Mouse (Mus musculus) left cerebral cortex, postnatal 25 days (tissue): Measurements from ENCODE around the gene Arhgef10l. TPM values are rescaled to one million over a fixed set of nuclear protein-coding genes. Genes with fewer than 3 reads are reported as not detected.

Experiments used
- DNase-seq, 2 experiments: peaks; one replicate each; pipeline ENCODE4 v3.0.0; 2022; ENCODE audit warnings: low spot score in 2 of 2, mixed read lengths in 1 of 2
- intact Hi-C: fragments of 180-260 bp; cut with DNase I; formaldehyde crosslinking; loops from one replicate; pipeline ENCODE4 v1.15.1; 2025
- total RNA-seq, 2 experiments: library from RNA; stranded (reverse); gene quantifications; 2 replicates each; pipeline ENCODE4 v1.2.3; 2021

Gene Arhgef10l
- 10 to 100 TPM; 53.2 to 57.9 TPM for total RNA-seq

DNA sequence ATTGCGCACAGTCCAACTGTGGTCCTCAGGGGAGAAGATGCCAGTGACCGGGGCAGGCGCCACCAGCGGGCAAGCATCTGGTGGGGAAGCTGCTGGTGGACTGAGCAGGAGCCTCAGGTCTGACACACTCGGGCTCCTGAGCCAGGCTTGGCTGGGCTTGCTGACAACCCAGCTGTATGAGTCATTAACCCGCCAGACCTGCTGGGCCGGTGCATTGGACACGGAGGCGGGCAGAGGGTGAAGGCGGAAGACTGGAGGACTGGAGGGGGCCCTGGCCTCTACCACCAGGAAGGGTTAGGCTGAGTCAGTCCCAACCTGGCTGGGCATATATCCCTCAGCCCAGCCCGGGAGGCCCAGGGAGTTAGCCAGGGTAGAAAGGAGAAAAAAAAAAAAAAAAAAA is at the start of gene Arhgef10l:
Gene Arhgef10l, minus strand, starts transcription at position 253 of the 400 bp plus-strand sequence.
- peak in 1 of 2 experiments; percentile 28 for DNase-seq
- intact Hi-C loops = no loop called here

DNA sequence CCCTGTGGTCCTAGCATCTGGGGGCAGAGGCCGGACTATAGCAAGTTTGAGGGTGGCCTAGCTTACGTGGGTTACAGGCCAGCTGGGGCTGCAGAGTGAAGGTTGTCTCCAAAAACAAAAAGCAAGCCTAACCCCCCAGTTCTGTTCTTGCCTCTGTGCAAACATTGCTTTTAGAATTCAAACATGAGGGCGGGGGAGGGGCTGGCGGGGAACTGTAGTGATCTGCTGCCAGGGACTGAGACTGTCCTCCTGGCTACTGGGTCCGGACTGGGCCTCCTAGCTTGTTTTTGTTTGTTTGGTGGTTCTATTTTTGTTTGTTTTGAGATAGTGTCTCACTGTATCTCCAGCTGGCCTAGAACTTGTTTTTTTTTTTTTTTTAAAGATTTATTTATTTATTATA is 48.8 kb upstream of the Arhgef10l start:
- no peak for DNase-seq
- intact Hi-C loops = loop anchor here (1.0 kb wide), 1 partner anchor 35 kb away; no protein-coding TSS in a partner anchor

DNA sequence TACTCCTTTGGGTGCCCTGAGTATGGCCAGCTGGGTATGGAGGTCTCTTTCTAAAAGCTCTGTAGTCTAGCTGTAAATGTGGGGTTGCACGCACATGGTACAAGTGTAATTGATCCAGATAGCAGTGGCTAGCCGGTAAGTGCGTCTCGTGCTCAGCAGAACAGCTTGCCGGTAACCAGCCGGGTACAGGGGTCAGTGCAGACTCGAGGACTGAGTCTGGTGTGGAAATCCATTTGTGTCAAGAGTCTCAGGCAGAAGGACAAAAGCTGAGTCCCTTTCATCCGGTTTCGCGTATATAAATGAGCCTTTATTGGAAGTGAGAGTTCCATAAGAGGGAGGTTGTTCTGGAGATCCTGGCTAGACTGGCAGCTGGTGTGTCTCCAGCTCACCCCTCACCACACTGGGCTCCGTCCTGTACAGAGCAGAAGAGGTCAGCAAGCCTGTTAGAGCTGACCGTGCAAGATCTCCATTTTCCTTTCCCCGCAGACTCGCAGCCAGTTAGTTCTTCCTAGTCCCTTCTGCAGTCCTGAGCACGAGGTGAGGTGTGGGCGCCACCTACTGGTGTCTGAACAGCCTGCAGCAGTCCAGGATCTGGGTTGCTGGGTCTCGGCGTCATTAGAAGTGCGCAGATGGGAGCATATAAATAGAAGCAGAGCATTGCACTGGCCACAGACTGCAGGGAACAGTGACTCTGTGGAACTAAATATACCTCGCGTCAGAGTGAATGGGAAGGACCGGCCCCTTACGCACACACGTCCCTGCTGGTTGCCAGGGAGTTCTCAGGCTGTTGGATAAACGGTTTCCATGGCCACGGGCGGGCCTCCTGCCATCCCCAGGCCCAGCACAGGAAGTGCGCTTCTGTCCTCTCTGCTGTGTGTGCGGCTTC is 47.9 kb upstream of the Arhgef10l start:
- DNase-seq = peak; percentile 98 to 99
- intact Hi-C loops = loop anchor here (1.0 kb wide), 2 partner anchors 11 to 34 kb away; no protein-coding TSS in a partner anchor

DNA sequence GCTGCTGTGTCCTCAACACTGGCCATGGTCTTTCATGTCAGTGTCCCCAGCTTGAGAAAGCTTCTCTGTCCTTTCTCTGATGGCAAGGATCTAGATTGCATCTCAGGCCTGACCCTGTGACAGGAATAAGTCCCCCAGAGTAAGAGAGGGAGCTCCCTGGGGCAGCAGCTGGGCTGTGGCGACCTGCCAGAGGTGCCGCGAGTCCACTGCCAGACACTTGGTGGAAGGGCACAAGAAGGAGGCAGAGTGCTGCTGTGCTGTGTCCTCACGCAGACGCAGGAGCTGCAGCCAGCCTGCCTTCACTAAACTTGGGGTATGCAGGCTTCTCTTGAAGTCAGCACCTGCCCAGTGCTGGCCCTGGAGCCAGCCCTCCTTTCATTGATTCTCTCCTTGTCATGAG is 45.5 kb upstream of the Arhgef10l start:
- no peak for DNase-seq
- intact Hi-C loops = no loop called here

DNA sequence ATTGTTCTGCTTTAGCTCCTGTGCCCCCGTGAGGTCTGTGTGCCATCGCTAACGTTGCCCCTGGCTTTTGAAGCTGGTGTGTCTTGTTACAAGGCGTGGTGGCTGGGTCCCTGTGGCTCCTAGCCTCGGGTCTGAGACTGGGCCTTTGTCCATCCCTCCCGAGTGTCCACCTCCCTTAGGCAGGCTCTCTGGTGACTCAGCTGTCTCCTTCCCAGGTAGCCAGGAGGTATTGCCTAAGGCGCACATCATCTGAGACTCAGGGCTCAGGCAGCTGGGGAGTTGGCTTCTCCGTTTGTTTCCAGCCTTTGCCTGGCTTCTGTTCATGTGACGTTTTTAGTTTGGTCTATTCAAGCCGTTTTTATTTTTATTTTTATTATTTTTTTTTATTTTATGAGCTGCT is 45.0 kb upstream of the Arhgef10l start:
- intact Hi-C loops = no loop called here
- DNase-seq = peak in 1 of 2 experiments; percentile 37

DNA sequence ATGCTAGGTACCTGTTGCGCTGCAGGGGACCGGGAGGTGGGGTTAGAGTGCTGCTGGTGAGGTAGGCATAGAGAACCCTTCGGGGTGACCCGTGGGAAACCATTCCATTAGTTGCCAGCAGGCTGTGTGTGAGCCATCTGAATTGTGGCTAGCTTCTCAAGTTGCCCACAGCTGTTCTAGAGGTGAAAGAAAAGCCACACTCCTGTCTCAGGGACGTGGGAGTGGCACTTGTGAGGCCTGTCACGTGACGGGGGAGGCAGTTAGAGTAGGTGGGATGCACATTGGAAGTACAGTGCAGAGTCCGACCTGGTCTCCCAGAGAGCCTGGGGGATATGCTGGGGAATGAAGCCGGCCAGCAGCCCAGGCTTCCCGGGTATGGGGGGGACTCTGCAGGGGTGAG is 43.8 kb upstream of the Arhgef10l start:
- intact Hi-C loops = loop anchor here (10.0 kb wide), 1 partner anchor 365 kb away; the partner anchor contains the start of gene Necap2
- DNase-seq = no peak

DNA sequence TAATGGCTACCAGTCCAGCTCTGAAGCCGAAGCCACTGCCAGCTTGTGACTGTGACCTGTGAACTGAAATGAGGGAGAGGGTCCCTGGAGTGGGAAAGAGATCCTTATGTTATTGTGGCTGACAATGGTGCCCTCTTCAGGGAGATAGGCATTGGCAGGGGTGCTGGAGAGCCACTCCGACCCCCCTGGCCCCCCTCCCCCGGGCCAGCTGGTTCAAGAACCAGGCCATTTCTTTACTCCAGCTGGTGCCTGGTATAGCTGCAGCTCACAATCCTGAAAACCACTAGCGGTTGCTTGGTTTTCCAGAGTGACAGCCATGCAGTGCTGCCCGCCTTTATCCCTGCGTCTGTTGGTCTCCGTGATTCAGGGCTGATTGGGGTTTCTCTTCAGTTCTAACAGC is 43.3 kb upstream of the Arhgef10l start:
- no peak for DNase-seq
- intact Hi-C loops = loop anchor here (10.0 kb wide), 1 partner anchor 366 kb away; the partner anchor contains the start of gene Necap2

DNA sequence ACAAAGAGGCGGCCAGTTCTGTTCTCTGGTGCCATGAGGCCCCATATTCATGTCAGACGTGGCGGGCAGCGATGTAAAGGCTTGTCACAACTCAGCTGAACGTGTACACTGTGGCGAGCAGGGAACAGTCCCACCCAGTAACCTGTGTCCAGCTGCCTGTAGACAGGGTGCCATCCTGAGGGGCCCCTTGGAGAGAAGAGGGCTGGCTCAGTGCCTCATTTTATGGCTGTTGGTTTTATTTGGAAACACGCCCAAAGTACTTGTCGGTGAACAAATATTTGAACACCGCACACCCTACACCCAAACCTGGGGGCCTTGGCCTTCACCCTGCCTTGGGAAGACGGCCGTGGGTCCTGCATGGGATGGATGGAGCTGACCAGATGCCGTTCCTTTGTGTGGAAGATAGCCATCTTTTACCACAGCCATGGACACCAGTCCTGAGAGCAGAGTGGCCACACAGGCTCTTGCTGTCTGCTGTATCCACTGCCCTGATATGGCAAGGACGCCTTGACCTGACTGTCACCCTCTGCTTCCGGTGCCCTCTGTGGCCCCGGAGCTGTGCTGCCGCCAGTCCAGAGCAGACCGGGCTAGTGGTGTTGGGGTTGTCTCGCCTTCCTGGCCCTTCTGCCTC is 42.6 kb upstream of the Arhgef10l start:
- intact Hi-C loops = loop anchor here (10.0 kb wide), 1 partner anchor 366 kb away; the partner anchor contains the start of gene Necap2
- no peak for DNase-seq

DNA sequence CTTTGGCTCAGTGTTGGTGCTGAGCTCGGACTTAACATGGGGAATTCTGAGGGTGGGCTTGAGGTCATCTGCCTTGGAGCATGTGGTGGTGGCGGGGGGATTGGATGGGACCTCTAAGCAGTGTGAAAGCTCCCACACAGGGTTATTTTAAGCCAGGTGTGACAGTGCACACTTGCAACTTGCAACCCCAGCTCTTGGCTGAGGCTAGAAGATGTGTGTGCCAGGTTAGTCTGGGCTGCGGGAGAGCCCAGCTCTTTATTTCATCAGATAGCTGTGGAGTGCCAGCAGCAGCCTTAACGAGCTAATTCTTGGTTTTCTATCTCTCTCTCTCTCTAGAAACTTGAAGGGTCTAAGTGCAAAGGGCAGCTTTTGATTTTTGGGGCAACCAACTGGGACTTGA is 41.8 kb upstream of the Arhgef10l start:
- intact Hi-C loops = loop anchor here (10.0 kb wide), 1 partner anchor 367 kb away; the partner anchor contains the start of gene Necap2
- peak in 1 of 2 experiments; percentile 41 for DNase-seq

DNA sequence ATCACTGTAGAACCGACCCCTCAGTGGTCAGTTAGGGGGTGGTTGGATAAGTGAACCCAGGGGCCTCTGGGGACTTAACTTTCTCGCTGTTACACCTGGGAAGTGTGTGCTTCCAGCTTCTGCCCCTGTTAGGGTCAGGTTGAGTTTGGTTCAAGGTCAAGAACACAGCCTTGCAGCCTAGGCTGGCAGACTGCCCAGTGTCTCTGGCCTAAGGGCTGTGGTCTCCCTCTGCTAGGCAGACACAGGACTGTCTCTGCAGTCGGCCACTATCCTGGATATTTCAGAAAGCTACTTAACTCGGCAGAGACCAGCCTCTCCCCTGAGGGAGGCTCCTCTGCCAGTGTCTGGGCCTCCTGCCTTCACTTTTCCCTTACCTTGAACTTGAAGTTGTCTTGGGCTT is 38.4 kb upstream of the Arhgef10l start:
- DNase-seq = no peak
- intact Hi-C loops = loop anchor here (5.0 to 10.0 kb wide), 2 partner anchors 258 to 371 kb away; partner anchors contain the start of genes Necap2 and Sdhb

DNA sequence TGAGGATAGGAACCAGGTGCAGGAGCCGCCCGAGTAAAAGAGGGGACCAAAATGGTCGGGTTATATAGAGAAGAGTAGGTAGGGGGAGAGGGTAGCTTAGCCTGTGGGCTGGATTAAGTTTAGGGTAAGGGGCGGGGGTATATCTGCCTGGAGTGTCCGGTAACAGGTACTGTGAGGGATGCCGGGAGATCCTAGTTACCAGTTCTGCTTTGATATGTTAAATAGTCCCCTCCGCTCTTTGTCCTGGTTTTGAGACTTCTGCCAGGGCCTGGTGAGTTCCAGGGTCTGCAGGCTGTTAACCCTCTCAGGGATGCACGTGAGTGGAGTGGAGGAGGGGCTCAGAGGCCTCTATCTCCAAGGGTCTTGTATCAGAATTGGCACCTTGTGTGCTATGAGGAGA is 37.8 kb upstream of the Arhgef10l start:
- DNase-seq = no peak
- intact Hi-C loops = loop anchor here (5.0 to 10.0 kb wide), 2 partner anchors 259 to 371 kb away; partner anchors contain the start of genes Necap2 and Sdhb

DNA sequence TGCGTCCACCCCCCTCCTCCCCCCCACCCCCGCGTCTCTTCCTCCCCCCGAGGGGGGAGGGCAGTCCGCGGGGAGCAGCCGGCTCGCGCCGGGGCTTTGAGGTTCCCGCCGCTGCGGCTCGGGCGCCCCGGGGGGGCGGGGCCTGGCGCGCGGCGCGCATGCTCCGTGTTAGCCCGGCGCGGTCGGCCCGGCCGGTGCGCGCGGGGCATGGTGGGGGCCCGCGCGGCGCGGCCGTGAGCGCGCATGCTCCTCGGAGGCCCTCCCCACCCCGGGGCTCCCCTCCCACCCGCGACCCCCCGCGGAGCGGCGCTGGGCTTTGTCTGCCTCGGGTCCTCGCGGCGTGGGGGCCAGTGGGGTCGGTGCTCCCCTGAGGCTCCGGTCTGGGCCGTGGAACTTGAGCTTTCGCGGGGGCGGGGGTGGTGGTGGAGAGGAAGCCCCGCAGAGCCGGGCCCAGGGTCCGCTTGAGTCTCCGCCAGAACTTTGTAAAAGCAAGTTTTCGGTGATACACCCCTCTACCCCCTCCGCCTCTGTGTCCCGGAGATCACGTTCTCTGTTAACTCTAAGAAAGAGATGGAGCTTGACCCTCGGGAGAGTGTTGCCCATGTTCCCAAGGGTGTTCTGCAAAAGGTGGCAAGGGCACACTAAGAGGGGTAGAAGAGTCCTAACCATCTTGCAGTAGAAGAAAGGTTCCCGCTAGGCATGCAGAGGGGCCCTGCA is 37.0 kb upstream of the Arhgef10l start:
- intact Hi-C loops = loop anchor here (1.0 to 10.0 kb wide), 3 partner anchors 11 to 372 kb away; partner anchors contain the start of genes Necap2 and Sdhb
- DNase-seq = peak; percentile 75 to 84

DNA sequence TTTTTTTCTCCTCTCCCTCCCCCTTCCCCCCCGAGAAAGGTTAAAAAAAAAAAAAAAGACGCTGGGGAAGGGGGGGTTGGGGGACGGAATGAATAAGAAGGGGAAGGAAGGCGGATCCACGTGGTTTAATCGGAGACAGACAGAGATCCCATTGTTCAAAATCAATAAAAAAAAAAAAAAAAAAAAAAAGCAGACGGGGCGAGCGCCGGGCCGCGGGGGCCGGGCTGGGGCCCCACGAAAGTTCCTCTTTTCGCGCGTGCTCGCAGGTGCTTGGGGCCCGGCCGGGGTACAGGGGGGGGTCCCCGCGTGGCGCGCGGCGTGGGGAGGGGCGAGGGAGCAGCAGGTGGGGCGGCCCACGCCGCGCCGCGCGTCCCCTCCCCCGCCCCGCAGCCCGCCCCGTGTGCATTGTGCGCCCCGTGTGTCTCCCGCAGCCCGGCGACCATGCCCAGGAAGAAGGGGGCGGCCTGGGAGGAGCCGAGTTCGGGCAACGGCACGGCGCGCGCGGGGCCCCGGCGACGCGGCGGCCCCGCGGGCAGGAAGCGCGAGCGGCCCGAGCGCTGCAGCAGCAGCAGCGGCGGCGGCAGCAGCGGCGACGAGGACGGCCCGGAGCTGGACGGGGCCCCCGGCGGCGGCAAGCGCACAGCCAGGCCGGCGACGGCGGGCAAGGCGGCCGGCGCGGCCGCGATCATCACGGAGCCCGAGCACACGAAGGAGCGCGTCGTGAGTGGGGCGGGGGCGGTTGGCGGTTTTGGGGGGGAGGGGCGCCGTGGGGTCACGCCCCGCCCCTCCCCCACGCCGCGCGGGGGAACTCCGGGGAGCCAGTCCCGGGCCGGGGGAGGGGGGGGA is 36.1 kb upstream of the Arhgef10l start:
- DNase-seq = peak in 1 of 2 experiments; percentile 49
- intact Hi-C loops = loop anchor here (1.0 to 10.0 kb wide), 3 partner anchors 11 to 373 kb away; partner anchors contain the start of genes Necap2 and Sdhb

DNA sequence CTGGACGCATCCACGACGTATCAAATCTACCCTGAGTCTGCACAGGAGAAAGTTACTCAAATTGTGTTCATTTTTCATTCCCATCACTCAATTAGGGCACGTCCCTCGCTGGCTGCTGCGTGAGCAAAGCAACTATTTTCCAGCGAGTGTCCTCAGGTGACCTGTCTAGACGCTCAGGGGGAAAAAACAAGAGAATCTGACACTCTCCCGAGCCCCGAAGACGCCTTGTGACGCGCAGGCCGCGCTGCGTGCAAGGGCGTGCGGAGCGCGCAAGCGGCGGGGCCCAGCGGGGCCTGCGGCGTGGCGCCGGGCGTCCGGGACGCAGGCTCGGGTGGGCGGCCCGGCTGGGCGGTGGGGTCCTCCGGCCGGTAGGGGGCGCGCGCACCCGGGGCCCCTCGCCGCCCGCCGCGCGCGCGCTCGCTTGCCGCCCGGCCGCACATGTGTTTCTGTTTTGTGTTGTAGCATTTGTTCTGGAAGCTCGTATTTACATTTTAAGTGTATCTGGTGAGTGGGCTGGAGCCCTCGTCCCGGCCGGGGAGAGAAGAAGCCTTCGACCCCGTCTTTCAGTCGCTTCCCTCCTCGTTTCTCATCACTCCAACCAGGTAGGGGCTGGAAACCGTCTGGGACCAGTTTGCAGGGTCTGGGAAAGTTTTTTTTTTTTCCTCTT is 35.4 kb upstream of the Arhgef10l start:
- DNase-seq = peak; percentile 84 to 86
- intact Hi-C loops = loop anchor here (5.0 to 10.0 kb wide), 2 partner anchors 261 to 374 kb away; partner anchors contain the start of genes Necap2 and Sdhb

DNA sequence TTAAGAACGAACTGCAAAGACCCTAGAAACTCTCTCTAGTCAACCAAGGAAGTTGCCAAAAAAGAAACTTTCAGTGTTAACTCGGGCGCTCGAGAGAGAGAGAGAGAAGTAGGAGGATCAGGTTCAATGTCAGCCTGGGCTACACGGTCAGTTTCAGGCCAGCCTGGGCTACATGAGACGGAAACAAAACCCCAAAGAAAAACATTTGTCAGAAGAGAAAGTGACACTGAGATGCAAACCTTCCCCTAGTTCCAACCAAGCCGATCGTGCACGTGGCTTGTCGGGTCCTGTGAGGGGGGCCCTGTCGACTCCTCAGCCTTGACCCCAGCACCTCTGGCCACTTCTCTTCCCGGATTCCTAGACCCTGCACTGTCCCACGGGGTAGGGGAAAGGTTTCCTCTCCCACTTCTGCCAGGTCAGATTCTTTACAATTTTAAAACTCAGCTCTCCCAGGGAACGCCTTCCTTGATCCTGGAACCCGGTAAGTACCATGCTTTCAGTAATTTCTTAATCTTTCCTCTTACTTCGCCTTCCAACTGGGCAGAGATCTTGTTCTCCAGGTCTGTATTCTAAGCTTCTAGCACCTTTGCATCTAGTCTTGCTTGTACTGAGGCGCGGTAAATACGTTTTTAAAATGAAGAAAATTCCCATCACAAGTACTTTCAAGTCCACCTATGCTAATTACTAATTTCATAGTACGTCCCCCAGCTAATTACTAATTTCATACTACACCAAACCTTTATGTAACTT is 34.6 kb upstream of the Arhgef10l start, which contains the start of gene Rcc2:
Gene Rcc2, plus strand, starts transcription at position 273 of the 750 bp plus-strand sequence.
- no peak for DNase-seq
- intact Hi-C loops = loop anchor here (5.0 to 10.0 kb wide), 2 partner anchors 262 to 374 kb away; partner anchors contain the start of genes Necap2 and Sdhb

DNA sequence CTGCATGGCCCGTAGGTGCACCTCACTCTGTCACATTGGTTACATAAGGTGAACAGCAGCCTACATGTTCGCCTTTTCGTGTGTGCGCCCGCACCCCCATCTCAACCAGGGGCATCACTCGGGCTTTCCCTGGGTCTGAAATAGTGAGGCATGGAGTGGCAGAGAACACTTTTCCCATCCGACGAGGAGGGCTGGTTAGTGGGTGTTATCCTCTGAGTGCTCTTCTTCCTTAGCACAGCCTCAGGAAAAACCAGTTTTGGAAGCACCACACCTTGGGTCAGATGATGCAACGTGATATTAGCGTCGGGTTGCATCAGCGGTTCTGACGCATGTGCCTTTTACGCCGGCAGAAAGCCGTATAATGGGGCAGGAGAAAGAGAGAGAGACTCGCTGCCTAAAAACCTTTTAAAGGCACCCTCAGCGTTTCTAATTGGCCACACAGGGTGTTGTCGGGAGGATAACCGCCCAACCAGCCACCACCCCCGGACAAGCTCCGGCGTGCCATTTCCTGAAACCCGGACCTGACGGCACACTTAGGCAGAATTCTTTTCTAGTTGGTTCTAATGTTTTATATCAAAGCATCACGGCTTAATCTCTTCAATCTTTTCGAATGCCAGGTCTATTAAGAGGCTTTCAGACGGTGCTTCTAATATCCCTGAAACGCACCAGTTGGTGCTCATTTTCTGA is 33.8 kb upstream of the Arhgef10l start:
- peak; percentile 71 to 87 for DNase-seq
- intact Hi-C loops = loop anchor here (5.0 to 10.0 kb wide), 2 partner anchors 263 to 375 kb away; partner anchors contain the start of genes Necap2 and Sdhb
